Mouse (Mus musculus): ENCODE data around the gene Cnnm4. TPM values are rescaled to one million over a fixed set of nuclear protein-coding genes. Genes with fewer than 3 reads are reported as not detected.

Cnnm4 gene
- polyA plus RNA-seq, 1 experiment from 2014 or later, result 17.7 TPM

GRCm38 (mm10) chr1:36475480-36476110 lies 4.2 kb downstream of the Cnnm4 start:
- no peaks in the 10 kb centered on the region for H3K36me3 ChIP-seq
- H3K4me1 ChIP-seq, result peaks cover 51% of the 10 kb centered on the region
- ATAC-seq (ENCODE audit: insufficient read depth, low FRiP score, low read depth), result no peak
- no peaks in the 10 kb centered on the region for H3K9me3 ChIP-seq
- no peak overlapping the region for H3K9ac ChIP-seq
- H3K4me2 ChIP-seq, result peak overlapping the region; percentile 90
- H3K27me3 ChIP-seq (replicated peaks), result no peaks in the 10 kb centered on the region
- peak overlapping the region; percentile 69 for H3K4me3 ChIP-seq (replicated peaks)
- WGBS, result 35% methylated on average over 8 of the region's 8 CpGs
- H3K27ac ChIP-seq, result peak overlapping the region; percentile 63; the same call in 1 of the 2 replicates

- Histone ChIP-seq H3K9me3 (no peaks in the 10 kb centered on the region), H3K4me1 (peaks cover 51% of the 10 kb centered on the region), H3K4me3 (replicated peaks) (no peak overlapping the region), H3K9ac (no peak overlapping the region), H3K27me3 (replicated peaks) (no peaks in the 10 kb centered on the region), H3K4me2 (peak overlapping the region; percentile 90), H3K27ac (peak overlapping the region; percentile 55; the same call in 1 of the 2 replicates), H3K36me3 (no peaks in the 10 kb centered on the region)
- whole genome bisulfite sequencing, result 65% methylated on average over 7 of the region's 7 CpGs
- ATAC-seq (ENCODE audit: insufficient read depth, low FRiP score, low read depth), result no peak
Measured at GRCm38 (mm10) chr1:36476426-36476825, 5.0 kb downstream of the Cnnm4 start.

GRCm38 (mm10) chr1:36478343-36478795 lies 6.9 kb downstream of the Cnnm4 start:
- Histone ChIP-seq H3K4me1 (peaks cover 38% of the 10 kb centered on the region), H3K4me2 (no peak overlapping the region), H3K4me3 (replicated peaks) (no peak overlapping the region), H3K36me3 (no peaks in the 10 kb centered on the region), H3K27ac (no peak overlapping the region), H3K27me3 (replicated peaks) (no peaks in the 10 kb centered on the region), H3K9me3 (no peaks in the 10 kb centered on the region), H3K9ac (no peak overlapping the region)
- no peak for ATAC-seq (ENCODE audit: insufficient read depth, low FRiP score, low read depth)
- 59% methylated on average over 2 of the region's 2 CpGs for WGBS

- H3K9ac ChIP-seq, result no peak overlapping the region
- no peaks in the 10 kb centered on the region for H3K27me3 ChIP-seq (replicated peaks)
- H3K36me3 ChIP-seq, result no peaks in the 10 kb centered on the region
- no peak for ATAC-seq (ENCODE audit: insufficient read depth, low FRiP score, low read depth)
- peaks cover 23% of the 10 kb centered on the region for H3K4me1 ChIP-seq
- H3K27ac ChIP-seq, result no peak overlapping the region
- WGBS, result 85% methylated on average over 12 of the region's 12 CpGs
- H3K4me2 ChIP-seq, result no peak overlapping the region
- no peak overlapping the region for H3K4me3 ChIP-seq (replicated peaks)
- no peaks in the 10 kb centered on the region for H3K9me3 ChIP-seq
Measured at GRCm38 (mm10) chr1:36479903-36480899, 8.8 kb downstream of the Cnnm4 start.

- WGBS, result 62% methylated on average over 4 of the region's 4 CpGs
- Histone ChIP-seq H3K4me2 (no peak overlapping the region), H3K27me3 (replicated peaks) (no peaks in the 10 kb centered on the region), H3K9ac (no peak overlapping the region), H3K9me3 (no peaks in the 10 kb centered on the region), H3K4me1 (0 out of 2 replicates have a peak, but pooled peaks cover 2% of the 10 kb centered on the region), H3K27ac (no peak overlapping the region), H3K4me3 (replicated peaks) (no peak overlapping the region), H3K36me3 (no peaks in the 10 kb centered on the region)
- no peak for ATAC-seq (ENCODE audit: insufficient read depth, low FRiP score, low read depth)
Measured at GRCm38 (mm10) chr1:36483825-36484224, 12.4 kb downstream of the Cnnm4 start.

GRCm38 (mm10) chr1:36485080-36485479 lies 13.7 kb downstream of the Cnnm4 start:
- Histone ChIP-seq H3K9me3 (no peaks in the 10 kb centered on the region), H3K9ac (no peak overlapping the region), H3K36me3 (no peaks in the 10 kb centered on the region), H3K4me1 (no peaks in the 10 kb centered on the region), H3K4me2 (no peak overlapping the region), H3K27ac (no peak overlapping the region), H3K27me3 (replicated peaks) (no peaks in the 10 kb centered on the region), H3K4me3 (replicated peaks) (no peak overlapping the region)
- ATAC-seq (ENCODE audit: insufficient read depth, low FRiP score, low read depth), result no peak
- 43% methylated on average over 7 of the region's 7 CpGs for WGBS

- Histone ChIP-seq H3K4me2 (no peak overlapping the region), H3K9ac (no peak overlapping the region), H3K27me3 (replicated peaks) (no peaks in the 10 kb centered on the region), H3K27ac (no peak overlapping the region), H3K4me3 (replicated peaks) (no peak overlapping the region), H3K36me3 (no peaks in the 10 kb centered on the region), H3K9me3 (no peaks in the 10 kb centered on the region), H3K4me1 (peaks cover 2% of the 10 kb centered on the region; the same call in 1 of the 2 replicates)
- no peak for ATAC-seq (ENCODE audit: insufficient read depth, low FRiP score, low read depth)
- 86% methylated on average over 9 of the region's 9 CpGs for WGBS
Measured at GRCm38 (mm10) chr1:36487111-36487510, 15.7 kb downstream of the Cnnm4 start.

- Histone ChIP-seq H3K36me3 (no peaks in the 10 kb centered on the region), H3K9ac (no peak overlapping the region), H3K4me1 (peaks cover 7% of the 10 kb centered on the region; the same call in 1 of the 2 replicates), H3K4me2 (no peak overlapping the region), H3K9me3 (no peaks in the 10 kb centered on the region), H3K27ac (no peak overlapping the region), H3K27me3 (replicated peaks) (no peaks in the 10 kb centered on the region), H3K4me3 (replicated peaks) (no peak overlapping the region)
- WGBS, result 79% methylated on average over 6 of the region's 6 CpGs
- no peak for ATAC-seq (ENCODE audit: insufficient read depth, low FRiP score, low read depth)
Measured at GRCm38 (mm10) chr1:36489661-36490060, 18.2 kb downstream of the Cnnm4 start.

GRCm38 (mm10) chr1:36492416-36493139 lies 21.2 kb downstream of the Cnnm4 start:
- no peaks in the 10 kb centered on the region for H3K36me3 ChIP-seq
- peaks cover 7% of the 10 kb centered on the region; the same call in 1 of the 2 replicates for H3K4me1 ChIP-seq
- no peaks in the 10 kb centered on the region for H3K9me3 ChIP-seq
- 40% methylated on average over 9 of the region's 9 CpGs for WGBS
- H3K27me3 ChIP-seq (replicated peaks), result no peaks in the 10 kb centered on the region
- ATAC-seq (ENCODE audit: insufficient read depth, low FRiP score, low read depth), result peak; percentile 88
- H3K4me3 ChIP-seq (replicated peaks), result no peak overlapping the region
- H3K9ac ChIP-seq, result no peak overlapping the region
- H3K4me2 ChIP-seq, result no peak overlapping the region
- no peak overlapping the region for H3K27ac ChIP-seq

GRCm38 (mm10) chr1:36493299-36493698 lies 21.9 kb downstream of the Cnnm4 start:
- Histone ChIP-seq H3K9ac (no peak overlapping the region), H3K4me3 (replicated peaks) (no peak overlapping the region), H3K27me3 (replicated peaks) (no peaks in the 10 kb centered on the region), H3K9me3 (no peaks in the 10 kb centered on the region), H3K4me2 (no peak overlapping the region), H3K4me1 (peaks cover 7% of the 10 kb centered on the region; the same call in 1 of the 2 replicates), H3K27ac (no peak overlapping the region), H3K36me3 (0 out of 2 replicates have a peak, but pooled peaks cover 1% of the 10 kb centered on the region)
- 63% methylated on average over 6 of the region's 6 CpGs for WGBS
- no peak for ATAC-seq (ENCODE audit: insufficient read depth, low FRiP score, low read depth)

GRCm38 (mm10) chr1:36496719-36497118 lies 25.3 kb downstream of the Cnnm4 start:
- no peak overlapping the region for H3K4me2 ChIP-seq
- no peak overlapping the region for H3K9ac ChIP-seq
- H3K4me3 ChIP-seq (replicated peaks), result no peak overlapping the region
- ATAC-seq (ENCODE audit: insufficient read depth, low FRiP score, low read depth), result no peak
- H3K4me1 ChIP-seq, result peaks cover 7% of the 10 kb centered on the region; the same call in 1 of the 2 replicates
- no peaks in the 10 kb centered on the region for H3K9me3 ChIP-seq
- H3K27me3 ChIP-seq (replicated peaks), result no peaks in the 10 kb centered on the region
- WGBS, result 35% methylated on average over 2 of the region's 2 CpGs
- no peak overlapping the region for H3K27ac ChIP-seq
- H3K36me3 ChIP-seq, result peaks cover 5% of the 10 kb centered on the region; the same call in 1 of the 2 replicates

Data from stomach, embryonic 15.5 days (tissue).